Mouse (Mus musculus) liver, embryonic 12.5 days (tissue): ENCODE results near the gene Gpatch3. TPM values are rescaled to one million over a fixed set of nuclear protein-coding genes. Genes with fewer than 3 reads are reported as not detected.
A peak's percentile ranks its signal among the peaks of the same experiment; 100 is the strongest.

Experiments
- ATAC-seq: fragments of 200-750 bp; cut with Nextera tagmentation; 2 replicates; pipeline ENCODE4 v1.8.0; 2017; ENCODE audit warnings: moderate number of reproducible peaks, mild to moderate bottlenecking, moderate library complexity
- H3K27ac ChIP-seq: fragments of 300-500 bp; sonication (generic); 2 replicates; pipeline ENCODE4 v1.5.1; 2016; ENCODE audit warnings: mild to moderate bottlenecking
- H3K27me3 ChIP-seq: fragments of 300-500 bp; sonication (generic); replicated peaks from 2 replicates; pipeline ENCODE4 v1.6.1; 2016; ENCODE audit warnings: mild to moderate bottlenecking, moderate library complexity
- H3K36me3 ChIP-seq: fragments of 300-500 bp; sonication (generic); 2 replicates; pipeline ENCODE4 v1.6.1; 2016; ENCODE audit warnings: mild to moderate bottlenecking, moderate library complexity
- H3K4me1 ChIP-seq: fragments of 300-500 bp; sonication (generic); 2 replicates; pipeline ENCODE4 v1.6.1; 2016
- H3K4me2 ChIP-seq: fragments of 300-500 bp; sonication (generic); 2 replicates; pipeline ENCODE4 v1.6.1; 2016; ENCODE audit warnings: mild to moderate bottlenecking, moderate library complexity
- H3K4me3 ChIP-seq: fragments of 300-500 bp; sonication (generic); 2 replicates; pipeline ENCODE4 v1.5.1; 2016; ENCODE audit warnings: mild to moderate bottlenecking, moderate library complexity
- H3K9ac ChIP-seq: fragments of 300-500 bp; sonication (generic); 2 replicates; pipeline ENCODE4 v1.6.1; 2016; ENCODE audit warnings: mild to moderate bottlenecking, moderate library complexity
- H3K9me3 ChIP-seq: fragments of 300-500 bp; sonication (generic); replicated peaks from 2 replicates; pipeline ENCODE4 v1.6.1; 2016; ENCODE audit warnings: mild to moderate bottlenecking, moderate library complexity
- WGBS: fragments of 180-500 bp; shearing (Covaris S2); methylation state at CpG from one replicate; pipeline ENCODE4 v1.1.7; 2016; ENCODE audit not compliant: insufficient replicate concordance; 5-methylcytosine and 5-hydroxymethylcytosine counted together
- polyA plus RNA-seq: library from polyadenylated mRNA; unstranded; fragments of >200 nt; fragmentation: Nextera tagmentation; extraction: Ambion mirVana; gene quantifications from 2 replicates; pipeline ENCODE4 v1.2.1, GENCODE M21; 2016

Gene Gpatch3
- polyA plus RNA-seq, 1 experiment from 2014 or later, result 8.9 TPM

DNA sequence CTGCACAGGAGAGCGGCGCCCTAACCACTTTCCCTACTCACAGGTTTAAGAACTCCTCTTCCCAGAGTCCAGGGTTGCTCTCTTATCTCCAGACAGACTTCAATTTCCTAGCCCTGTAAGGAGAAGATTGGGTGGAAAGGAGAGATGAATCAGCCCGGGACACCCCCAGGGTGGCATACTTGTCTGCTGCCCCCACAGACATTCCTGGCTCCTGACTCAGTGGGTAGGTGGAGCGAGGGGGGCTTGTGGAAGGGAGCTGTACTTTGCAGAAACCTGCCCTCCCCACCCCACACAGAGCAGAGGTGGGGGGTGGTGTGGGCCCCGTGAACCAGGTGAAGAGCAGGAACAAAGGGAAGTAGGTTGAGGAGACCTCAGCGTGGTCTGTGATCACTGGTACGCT is 21.0 kb downstream of the Gpatch3 start:
- Histone ChIP-seq H3K4me1 (peaks cover 33% of the 10 kb centered on the region), H3K27me3 (peaks cover 31% of the 10 kb centered on the region), H3K9me3 (no peaks in the 10 kb centered on the region), H3K27ac (no peak overlapping the region), H3K4me2 (no peak overlapping the region), H3K9ac (no peak overlapping the region), H3K36me3 (peaks cover 27% of the 10 kb centered on the region), H3K4me3 (no peak overlapping the region)
- no peak for ATAC-seq
- 50% methylated on average over 7 of the region's 7 CpGs for WGBS

- Histone ChIP-seq H3K9me3 (no peaks in the 10 kb centered on the region), H3K9ac (no peak overlapping the region), H3K27me3 (peaks cover 37% of the 10 kb centered on the region), H3K4me1 (peaks cover 33% of the 10 kb centered on the region), H3K36me3 (peaks cover 22% of the 10 kb centered on the region), H3K4me2 (no peak overlapping the region), H3K27ac (no peak overlapping the region), H3K4me3 (no peak overlapping the region)
- no peak for ATAC-seq
- WGBS, result 66% methylated on average over 6 of the region's 6 CpGs
Observed at GRCm38 (mm10) chr4:133596084-133596483, 21.5 kb downstream of the Gpatch3 start.

DNA sequence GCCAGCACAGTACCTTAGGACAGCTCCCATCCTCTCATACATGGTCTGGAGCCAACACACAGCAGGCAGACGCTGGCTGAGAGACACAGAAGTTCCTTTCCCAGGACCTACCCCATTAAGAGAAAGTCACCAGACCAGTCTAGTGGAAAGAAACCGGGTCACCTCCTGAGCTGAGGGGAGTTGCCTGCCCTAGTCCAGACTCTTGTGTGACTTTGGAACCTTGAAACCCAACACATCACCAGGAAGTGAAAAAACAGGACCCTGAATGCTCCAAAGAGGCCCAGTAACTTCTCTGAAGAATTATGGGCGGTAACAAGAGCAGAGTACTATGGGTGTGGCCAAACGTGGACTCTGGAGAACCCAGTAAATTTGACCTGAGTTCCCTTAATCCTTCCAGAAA is 24.1 kb downstream of the Gpatch3 start:
- peaks cover 38% of the 10 kb centered on the region for H3K4me1 ChIP-seq
- 38% methylated on average over 4 of the region's 4 CpGs for WGBS
- no peak for ATAC-seq
- H3K27me3 ChIP-seq, result peaks cover 60% of the 10 kb centered on the region
- no peaks in the 10 kb centered on the region for H3K9me3 ChIP-seq
- H3K4me2 ChIP-seq, result peak overlapping the region; percentile 80
- H3K36me3 ChIP-seq, result peaks cover 1% of the 10 kb centered on the region; the same call in 1 of the 2 replicates
- peak overlapping the region; percentile 55; the same call in 1 of the 2 replicates for H3K9ac ChIP-seq
- peak overlapping the region; percentile 62 for H3K4me3 ChIP-seq
- H3K27ac ChIP-seq, result no peak overlapping the region

DNA sequence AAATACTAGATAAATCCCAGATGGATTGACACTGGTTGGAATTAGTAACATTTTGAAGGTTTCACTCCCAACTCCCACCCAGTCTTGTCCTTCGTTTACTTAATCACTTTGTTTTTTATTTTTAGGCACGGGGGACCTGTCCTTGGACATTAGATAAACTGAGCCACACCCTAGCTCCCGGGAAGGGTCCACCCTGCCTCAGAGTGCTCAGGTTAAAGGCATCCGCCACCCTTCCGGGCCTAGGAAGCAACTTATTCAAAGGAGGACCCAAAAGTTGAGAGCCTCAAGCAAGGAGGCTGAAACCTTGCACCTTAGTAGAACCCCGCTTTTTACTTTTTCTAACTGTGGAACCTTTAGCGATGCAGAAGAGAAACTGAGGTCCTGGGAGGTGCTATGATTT is 24.6 kb downstream of the Gpatch3 start:
- H3K4me1 ChIP-seq, result peaks cover 38% of the 10 kb centered on the region
- H3K9ac ChIP-seq, result peak overlapping the region; percentile 55
- peaks cover 4% of the 10 kb centered on the region for H3K36me3 ChIP-seq
- H3K4me3 ChIP-seq, result peak overlapping the region; percentile 62
- no peaks in the 10 kb centered on the region for H3K9me3 ChIP-seq
- WGBS, result 15% methylated on average over 7 of the region's 7 CpGs
- no peak for ATAC-seq
- peak overlapping the region; percentile 4; the same call in 1 of the 2 replicates for H3K27ac ChIP-seq
- H3K27me3 ChIP-seq, result peaks cover 64% of the 10 kb centered on the region
- H3K4me2 ChIP-seq, result peak overlapping the region; percentile 80

DNA sequence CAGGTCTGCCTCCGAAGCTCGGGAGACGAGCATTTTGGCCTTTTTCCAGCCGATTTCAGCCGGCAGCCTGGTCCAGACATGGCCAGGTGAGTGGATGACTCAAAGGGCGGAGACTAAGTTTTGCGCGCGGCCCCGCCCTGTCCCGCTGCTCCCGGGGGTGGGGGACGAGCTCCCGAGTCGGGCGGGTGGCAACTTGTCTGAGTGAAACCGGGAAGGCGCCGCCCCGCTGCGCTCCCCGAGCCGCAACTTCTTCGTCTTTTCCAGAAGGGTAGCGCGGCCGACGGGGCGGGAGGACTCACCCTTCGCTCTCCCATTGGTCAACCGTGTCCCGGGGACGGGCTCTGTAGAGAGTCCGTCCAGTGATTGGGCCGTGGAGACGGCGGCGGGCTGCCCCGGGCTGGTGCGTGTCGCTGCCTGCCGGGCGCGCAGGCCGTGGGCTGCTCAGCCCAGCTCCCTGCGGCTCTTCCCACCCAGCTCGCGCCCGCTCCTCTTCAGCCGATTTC is 25.1 kb downstream of the Gpatch3 start:
- H3K9ac ChIP-seq, result peak overlapping the region; percentile 55
- peak overlapping the region; percentile 4; the same call in 1 of the 2 replicates for H3K27ac ChIP-seq
- peak; percentile 93 for ATAC-seq
- peaks cover 38% of the 10 kb centered on the region for H3K4me1 ChIP-seq
- peak overlapping the region; percentile 62 for H3K4me3 ChIP-seq
- WGBS, result 1% methylated on average over 50 of the region's 50 CpGs
- H3K27me3 ChIP-seq, result peaks cover 66% of the 10 kb centered on the region
- H3K4me2 ChIP-seq, result peak overlapping the region; percentile 80
- H3K9me3 ChIP-seq, result no peaks in the 10 kb centered on the region
- peaks cover 7% of the 10 kb centered on the region for H3K36me3 ChIP-seq

DNA sequence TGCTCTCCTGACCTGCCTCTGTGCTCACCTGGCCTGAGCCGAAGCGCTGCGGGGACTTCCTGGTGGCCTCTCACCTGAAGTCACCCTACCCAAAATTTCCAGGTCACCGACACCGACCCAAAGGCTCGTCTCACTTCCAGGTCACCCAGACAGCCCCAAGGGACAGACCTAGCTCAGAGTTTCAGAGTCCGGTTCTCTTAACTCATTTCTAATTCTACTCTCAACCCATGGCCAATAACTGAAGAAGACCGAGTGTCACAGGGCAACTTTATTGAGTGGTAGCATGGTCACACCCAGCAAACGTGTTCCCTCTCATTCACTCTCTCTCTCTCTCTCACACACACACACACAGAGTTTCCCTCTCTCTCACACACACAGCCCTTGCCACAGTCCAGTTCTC is 25.8 kb downstream of the Gpatch3 start:
- H3K9ac ChIP-seq, result no peak overlapping the region
- 14% methylated on average over 9 of the region's 9 CpGs for WGBS
- peaks cover 13% of the 10 kb centered on the region for H3K36me3 ChIP-seq
- peaks cover 66% of the 10 kb centered on the region for H3K27me3 ChIP-seq
- H3K9me3 ChIP-seq, result no peaks in the 10 kb centered on the region
- H3K4me2 ChIP-seq, result peak overlapping the region; percentile 80
- peaks cover 34% of the 10 kb centered on the region for H3K4me1 ChIP-seq
- ATAC-seq, result no peak
- H3K4me3 ChIP-seq, result peak overlapping the region; percentile 62
- H3K27ac ChIP-seq, result no peak overlapping the region

DNA sequence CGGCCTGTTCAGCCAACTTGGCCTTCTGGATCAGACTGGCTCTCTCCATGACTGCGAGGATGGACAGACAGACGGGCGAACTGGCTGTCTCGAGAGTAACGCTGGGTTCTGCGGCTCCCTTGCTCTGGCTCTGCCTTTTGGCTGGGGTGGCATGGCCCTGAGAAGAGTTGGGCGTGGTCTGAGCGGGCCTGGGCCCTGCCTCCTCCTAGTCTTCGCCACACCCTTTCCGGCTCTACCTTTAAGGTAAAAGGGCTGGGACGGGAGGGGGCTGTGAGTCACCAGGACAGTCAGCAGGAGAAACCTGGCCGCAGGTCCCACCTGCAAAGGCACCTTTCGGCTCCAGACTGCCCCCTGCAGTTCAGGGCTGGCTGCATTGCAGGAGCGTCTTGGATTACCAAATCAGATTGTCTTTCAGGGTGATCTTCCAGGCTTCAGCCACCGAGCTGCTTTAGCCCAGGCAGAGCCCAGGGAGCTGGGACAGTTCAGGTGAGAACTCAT is 27.2 kb downstream of the Gpatch3 start, which contains the start of gene Sfn:
Sfn (minus strand) TSS at position 448 of the 498 bp plus-strand sequence.
- Histone ChIP-seq H3K9ac (peak within 1 kb of the TSS; percentile 44), H3K27ac (no peak within 1 kb of the TSS), H3K27me3 (peaks cover 64% of the 10 kb centered on the region), H3K4me1 (peaks cover 31% of the 10 kb centered on the region), H3K4me3 (peak within 1 kb of the TSS; percentile 44), H3K36me3 (peaks cover 22% of the 10 kb centered on the region), H3K9me3 (no peaks in the 10 kb centered on the region), H3K4me2 (peak within 1 kb of the TSS; percentile 64)
- no peak for ATAC-seq
- 2% methylated on average over 16 of the region's 16 CpGs for WGBS

- peaks cover 29% of the 10 kb centered on the region for H3K36me3 ChIP-seq
- H3K4me3 ChIP-seq, result no peak overlapping the region
- WGBS, result 72% methylated on average over 5 of the region's 5 CpGs
- no peak overlapping the region for H3K9ac ChIP-seq
- H3K27ac ChIP-seq, result no peak overlapping the region
- peaks cover 60% of the 10 kb centered on the region for H3K27me3 ChIP-seq
- no peak overlapping the region for H3K4me2 ChIP-seq
- no peaks in the 10 kb centered on the region for H3K9me3 ChIP-seq
- H3K4me1 ChIP-seq, result peaks cover 36% of the 10 kb centered on the region
- ATAC-seq, result no peak
Observed at GRCm38 (mm10) chr4:133603056-133603455, 28.5 kb downstream of the Gpatch3 start.

GRCm38 (mm10) chr4:133604175-133604574 is 29.6 kb downstream of the Gpatch3 start:
- peaks cover 27% of the 10 kb centered on the region for H3K4me1 ChIP-seq
- peaks cover 37% of the 10 kb centered on the region for H3K36me3 ChIP-seq
- peaks cover 49% of the 10 kb centered on the region for H3K27me3 ChIP-seq
- 73% methylated on average over 7 of the region's 7 CpGs for WGBS
- no peak for ATAC-seq
- H3K27ac ChIP-seq, result no peak overlapping the region
- no peaks in the 10 kb centered on the region for H3K9me3 ChIP-seq
- H3K9ac ChIP-seq, result no peak overlapping the region
- no peak overlapping the region for H3K4me2 ChIP-seq
- no peak overlapping the region for H3K4me3 ChIP-seq

GRCm38 (mm10) chr4:133604856-133605255 is 30.3 kb downstream of the Gpatch3 start:
- Histone ChIP-seq H3K9me3 (no peaks in the 10 kb centered on the region), H3K27me3 (peaks cover 42% of the 10 kb centered on the region), H3K9ac (no peak overlapping the region), H3K4me1 (peaks cover 24% of the 10 kb centered on the region), H3K36me3 (peaks cover 37% of the 10 kb centered on the region), H3K4me2 (no peak overlapping the region), H3K27ac (no peak overlapping the region), H3K4me3 (no peak overlapping the region)
- ATAC-seq, result no peak
- WGBS, result 70% methylated on average over 6 of the region's 6 CpGs

GRCm38 (mm10) chr4:133605330-133605729 is 30.8 kb downstream of the Gpatch3 start:
- WGBS, result 76% methylated on average over 9 of the region's 9 CpGs
- H3K36me3 ChIP-seq, result peaks cover 39% of the 10 kb centered on the region
- H3K9ac ChIP-seq, result no peak overlapping the region
- peaks cover 37% of the 10 kb centered on the region for H3K27me3 ChIP-seq
- H3K27ac ChIP-seq, result no peak overlapping the region
- H3K9me3 ChIP-seq, result no peaks in the 10 kb centered on the region
- ATAC-seq, result no peak
- H3K4me1 ChIP-seq, result peaks cover 24% of the 10 kb centered on the region
- H3K4me2 ChIP-seq, result no peak overlapping the region
- H3K4me3 ChIP-seq, result no peak overlapping the region

- Histone ChIP-seq H3K9me3 (peaks cover 5% of the 10 kb centered on the region; the same call in 1 of the 2 replicates), H3K36me3 (peaks cover 52% of the 10 kb centered on the region), H3K27ac (no peak overlapping the region), H3K4me2 (no peak overlapping the region), H3K27me3 (peaks cover 18% of the 10 kb centered on the region), H3K9ac (no peak overlapping the region), H3K4me3 (no peak overlapping the region), H3K4me1 (peaks cover 29% of the 10 kb centered on the region)
- ATAC-seq, result no peak
- WGBS, result 69% methylated on average over 10 of the region's 10 CpGs
Observed at GRCm38 (mm10) chr4:133607284-133607683, 32.7 kb downstream of the Gpatch3 start.
